Mouse (Mus musculus): ENCODE results near the gene Eif4g1. TPM values are rescaled to one million over a fixed set of nuclear protein-coding genes. Genes with fewer than 3 reads are reported as not detected.

Eif4g1 gene
- polyA plus RNA-seq, 1 experiment, result 178 TPM

GRCm38 (mm10) chr16:20651076-20651946 lies 16.8 kb upstream of the Eif4g1 start, which contains the start of gene Psmd2:
Gene Psmd2, plus strand, starts transcription at chr16:20651652.
- Histone ChIP-seq H3K27ac (replicated peaks; ENCODE audit: low read depth, low read length) (peak within 1 kb of the TSS; percentile 76), H3K4me3 (ENCODE audit: insufficient read depth, low read depth, low read length) (peak within 1 kb of the TSS; percentile 73), H3K4me1 (ENCODE audit: control insufficient read depth, insufficient read depth, insufficient read length, low read length) (no peaks in the 10 kb centered on the region)

- no peaks in the 10 kb centered on the region for H3K4me1 ChIP-seq (ENCODE audit: control insufficient read depth, insufficient read depth, insufficient read length, low read length)
- H3K27ac ChIP-seq (replicated peaks; ENCODE audit: low read depth, low read length), result peak overlapping the region; percentile 71
These were observed 16.2 kb upstream of the Eif4g1 start for GRCm38 (mm10) chr16:20651947-20652310.

GRCm38 (mm10) chr16:20653315-20653714 lies 14.8 kb upstream of the Eif4g1 start:
- no peaks in the 10 kb centered on the region for H3K4me1 ChIP-seq (ENCODE audit: control insufficient read depth, insufficient read depth, insufficient read length, low read length)
- no peak overlapping the region for H3K4me3 ChIP-seq (ENCODE audit: insufficient read depth, low read depth, low read length)
- H3K27ac ChIP-seq (replicated peaks; ENCODE audit: low read depth, low read length), result no peak overlapping the region

More at GRCm38 (mm10) chr16:20651947-20652310, 16.2 kb upstream of the Eif4g1 start:
- peak overlapping the region; percentile 73 for H3K4me3 ChIP-seq (ENCODE audit: insufficient read depth, low read depth, low read length)

- Histone ChIP-seq H3K27ac (replicated peaks; ENCODE audit: low read depth, low read length) (no peak overlapping the region), H3K4me1 (ENCODE audit: control insufficient read depth, insufficient read depth, insufficient read length, low read length) (no peaks in the 10 kb centered on the region), H3K4me3 (ENCODE audit: insufficient read depth, low read depth, low read length) (no peak overlapping the region)
These were observed 10.5 kb upstream of the Eif4g1 start for GRCm38 (mm10) chr16:20657661-20658060.

- H3K27ac ChIP-seq (replicated peaks; ENCODE audit: low read depth, low read length), result no peak overlapping the region
- H3K4me1 ChIP-seq (ENCODE audit: control insufficient read depth, insufficient read depth, insufficient read length, low read length), result peaks cover 9% of the 10 kb centered on the region
- H3K4me3 ChIP-seq (ENCODE audit: insufficient read depth, low read depth, low read length), result no peak overlapping the region
These were observed 2.2 kb downstream of the Eif4g1 start for GRCm38 (mm10) chr16:20670291-20670690.

GRCm38 (mm10) chr16:20671886-20672285 lies 3.8 kb downstream of the Eif4g1 start:
- H3K27ac ChIP-seq (replicated peaks; ENCODE audit: low read depth, low read length), result 0 out of 2 replicates have a peak overlapping the region, but pooled peaks have one; percentile 2
- peaks cover 9% of the 10 kb centered on the region for H3K4me1 ChIP-seq (ENCODE audit: control insufficient read depth, insufficient read depth, insufficient read length, low read length)
- no peak overlapping the region for H3K4me3 ChIP-seq (ENCODE audit: insufficient read depth, low read depth, low read length)

GRCm38 (mm10) chr16:20672500-20672902 lies 4.4 kb downstream of the Eif4g1 start:
- peak overlapping the region; percentile 81 for H3K4me3 ChIP-seq (ENCODE audit: insufficient read depth, low read depth, low read length)
- peaks cover 9% of the 10 kb centered on the region for H3K4me1 ChIP-seq (ENCODE audit: control insufficient read depth, insufficient read depth, insufficient read length, low read length)
- no peak overlapping the region for H3K27ac ChIP-seq (replicated peaks; ENCODE audit: low read depth, low read length)

- peaks cover 11% of the 10 kb centered on the region for H3K4me1 ChIP-seq (ENCODE audit: control insufficient read depth, insufficient read depth, insufficient read length, low read length)
- H3K27ac ChIP-seq (replicated peaks; ENCODE audit: low read depth, low read length), result peak overlapping the region; percentile 83
- peak overlapping the region; percentile 81 for H3K4me3 ChIP-seq (ENCODE audit: insufficient read depth, low read depth, low read length)
These were observed 5.0 kb downstream of the Eif4g1 start for GRCm38 (mm10) chr16:20672965-20673705.

GRCm38 (mm10) chr16:20673706-20674303 lies 5.7 kb downstream of the Eif4g1 start:
- Histone ChIP-seq H3K4me1 (ENCODE audit: control insufficient read depth, insufficient read depth, insufficient read length, low read length) (peaks cover 11% of the 10 kb centered on the region), H3K4me3 (ENCODE audit: insufficient read depth, low read depth, low read length) (peak overlapping the region; percentile 81), H3K27ac (replicated peaks; ENCODE audit: low read depth, low read length) (peak overlapping the region; percentile 83)

- Histone ChIP-seq H3K27ac (replicated peaks; ENCODE audit: low read depth, low read length) (no peak overlapping the region), H3K4me3 (ENCODE audit: insufficient read depth, low read depth, low read length) (peak overlapping the region; percentile 81; the same call in 1 of the 2 replicates), H3K4me1 (ENCODE audit: control insufficient read depth, insufficient read depth, insufficient read length, low read length) (peaks cover 11% of the 10 kb centered on the region)
These were observed 7.1 kb downstream of the Eif4g1 start for GRCm38 (mm10) chr16:20675213-20675612.

GRCm38 (mm10) chr16:20676702-20677101 lies 8.6 kb downstream of the Eif4g1 start:
- Histone ChIP-seq H3K27ac (replicated peaks; ENCODE audit: low read depth, low read length) (no peak overlapping the region), H3K4me3 (ENCODE audit: insufficient read depth, low read depth, low read length) (no peak overlapping the region), H3K4me1 (ENCODE audit: control insufficient read depth, insufficient read depth, insufficient read length, low read length) (peaks cover 11% of the 10 kb centered on the region)

GRCm38 (mm10) chr16:20677380-20677779 lies 9.3 kb downstream of the Eif4g1 start:
- no peak overlapping the region for H3K27ac ChIP-seq (replicated peaks; ENCODE audit: low read depth, low read length)
- no peak overlapping the region for H3K4me3 ChIP-seq (ENCODE audit: insufficient read depth, low read depth, low read length)
- peaks cover 11% of the 10 kb centered on the region for H3K4me1 ChIP-seq (ENCODE audit: control insufficient read depth, insufficient read depth, insufficient read length, low read length)

- H3K27ac ChIP-seq (replicated peaks; ENCODE audit: low read depth, low read length), result no peak overlapping the region
- H3K4me1 ChIP-seq (ENCODE audit: control insufficient read depth, insufficient read depth, insufficient read length, low read length), result peaks cover 11% of the 10 kb centered on the region
- H3K4me3 ChIP-seq (ENCODE audit: insufficient read depth, low read depth, low read length), result no peak overlapping the region
These were observed 10.0 kb downstream of the Eif4g1 start for GRCm38 (mm10) chr16:20677974-20678675.

- H3K4me1 ChIP-seq (ENCODE audit: control insufficient read depth, insufficient read depth, insufficient read length, low read length), result peaks cover 6% of the 10 kb centered on the region
- H3K4me3 ChIP-seq (ENCODE audit: insufficient read depth, low read depth, low read length), result no peak overlapping the region
- H3K27ac ChIP-seq (replicated peaks; ENCODE audit: low read depth, low read length), result no peak overlapping the region
These were observed 22.7 kb downstream of the Eif4g1 start for GRCm38 (mm10) chr16:20690774-20691173.

All from brown adipose tissue, adult 24 weeks (tissue).